Mouse (Mus musculus) spleen, adult 2 months (tissue): ENCODE data around the gene Ptk7.

Experiments used
- CTCF ChIP-seq: fragments of 200-500 bp; IDR thresholded peaks from 2 replicates; pipeline ENCODE4 v1.5.1; 2011; ENCODE audit warnings: mild to moderate bottlenecking, inconsistent platforms; ENCODE audit not compliant: insufficient read depth, insufficient read length, insufficient replicate concordance; ENCODE audit errors: extremely low read depth
- POLR2A ChIP-seq: fragments of 200-500 bp; IDR thresholded peaks from 2 replicates; pipeline ENCODE4 v1.6.1; 2011; ENCODE audit warnings: low read depth, low read length, inconsistent platforms

GRCm38 (mm10) chr17:46612189-46612588, 17.1 kb downstream of the Ptk7 start:
- TF ChIP-seq POLR2A (no peak), CTCF (no peak)
